Mouse (Mus musculus) megakaryocyte, embryonic 14.5 days (primary cell): Measurements from ENCODE around the gene Cep350. TPM values are rescaled to one million over a fixed set of nuclear protein-coding genes. Genes with fewer than 3 reads are reported as not detected.

Experiments used
- H3K27me3 ChIP-seq: replicated peaks from 2 replicates; pipeline ENCODE3; 2012; ENCODE audit warnings: inconsistent platforms
- H3K36me3 ChIP-seq: replicated peaks from 2 replicates; pipeline ENCODE3; 2012; ENCODE audit warnings: low read length, inconsistent platforms, mixed read lengths
- H3K4me1 ChIP-seq: 2 replicates; pipeline ENCODE4 v1.6.1; 2012; ENCODE audit warnings: inconsistent platforms
- H3K4me3 ChIP-seq: replicated peaks from 2 replicates; pipeline ENCODE3; 2012; ENCODE audit warnings: moderate library complexity, mild to moderate bottlenecking, inconsistent platforms
- H3K9me3 ChIP-seq: 2 replicates; pipeline ENCODE4 v1.6.1; 2012; ENCODE audit warnings: inconsistent platforms
- FLI1 ChIP-seq: IDR thresholded peaks from 2 replicates; pipeline ENCODE4 v1.6.1; 2012; ENCODE audit warnings: low read length, inconsistent platforms, mixed read lengths
- GATA1 ChIP-seq: IDR thresholded peaks from 3 replicates; pipeline ENCODE4 v1.6.1; 2012; ENCODE audit warnings: mixed read lengths, low read length, inconsistent platforms, borderline replicate concordance
- polyA plus RNA-seq: library from polyadenylated mRNA; stranded (reverse); fragments of >175 nt; gene quantifications from 2 replicates; pipeline ENCODE4 v1.2.3, GENCODE M21; 2012; ENCODE audit warnings: low replicate concordance; ENCODE audit not compliant: insufficient read depth

Gene Cep350
- polyA plus RNA-seq, 1 experiment = 0.75 TPM

DNA sequence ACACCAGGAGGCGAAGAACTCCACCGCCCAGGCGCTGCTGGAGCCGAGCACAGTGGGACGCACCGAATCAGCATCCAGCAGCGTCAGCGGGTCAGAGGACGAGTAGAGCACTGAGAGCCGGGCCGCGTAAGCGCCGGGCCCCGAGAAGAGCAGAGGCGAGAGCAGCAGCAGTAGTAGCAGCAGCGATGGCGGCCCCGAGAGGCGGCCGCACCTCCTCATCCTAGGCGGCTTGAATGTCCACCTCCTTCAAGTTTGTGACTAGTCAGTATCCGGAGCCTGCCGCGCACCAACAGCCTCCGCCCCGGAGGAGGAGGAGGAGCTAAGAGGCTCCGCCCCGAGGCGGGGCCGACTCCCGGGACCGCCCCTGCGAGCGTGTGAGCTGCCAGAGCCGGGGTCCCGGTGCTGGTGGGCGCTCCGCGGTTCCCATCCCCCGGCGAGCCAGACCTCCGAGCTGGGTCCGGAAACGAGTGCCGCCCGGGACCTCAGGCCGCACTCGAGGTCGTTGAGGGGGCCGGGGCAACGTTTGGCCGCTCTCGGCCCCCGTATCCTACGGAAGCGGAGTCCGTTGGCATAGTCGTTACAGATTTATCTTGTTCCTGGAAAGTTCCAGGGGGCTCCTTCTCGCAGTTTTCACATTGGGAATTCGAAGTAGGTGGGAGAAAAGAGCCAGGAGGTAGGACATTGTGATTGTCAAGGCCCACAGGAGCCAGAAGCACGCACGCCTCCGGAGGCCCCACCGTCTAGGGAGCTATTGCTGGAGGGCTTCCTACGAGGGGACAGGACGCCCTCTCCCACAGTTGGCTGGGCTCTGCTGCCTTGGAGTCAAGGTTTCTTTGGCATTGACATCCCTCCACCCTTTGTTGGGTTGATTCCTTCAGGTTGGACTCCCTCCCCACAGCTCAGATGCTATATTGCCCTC, 160.2 kb downstream of the Cep350 start, which contains the start of gene Qsox1:
Gene Qsox1, minus strand, starts transcription at position 309 of the 919 bp plus-strand sequence.
- TF ChIP-seq GATA1 (no peak), FLI1 (no peak)

DNA sequence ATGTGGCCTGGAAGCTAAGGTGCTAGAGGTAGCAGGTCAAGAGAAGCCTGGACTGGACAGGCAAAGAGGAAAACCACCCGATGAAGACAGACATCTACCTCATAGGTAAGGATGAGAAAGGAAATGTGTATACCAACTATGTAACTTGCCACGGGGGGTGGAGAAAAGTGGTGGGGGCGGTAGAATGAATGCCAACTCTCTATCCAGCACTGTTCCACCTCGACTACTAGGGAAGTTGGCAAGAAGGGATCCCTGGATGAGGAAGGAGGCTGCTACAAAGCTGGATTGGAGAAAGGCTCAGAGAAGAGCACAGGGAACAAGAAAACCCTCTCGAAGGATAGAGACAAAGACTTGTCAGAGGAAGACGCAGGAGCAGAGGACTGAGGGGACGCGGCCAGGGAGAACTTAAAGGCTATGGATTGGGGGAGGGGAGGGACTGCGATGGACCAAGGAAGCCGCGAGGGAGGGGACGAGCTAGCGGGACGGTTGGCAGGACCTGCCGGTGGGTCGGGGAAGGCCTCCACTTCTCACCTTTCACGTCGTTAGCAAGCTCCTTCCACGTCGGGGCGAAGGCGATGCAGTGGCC, 161.0 kb downstream of the Cep350 start:
- H3K4me3 ChIP-seq = peak overlapping the region; percentile 100
- H3K27me3 ChIP-seq = no peaks in the 10 kb centered on the region
- peaks cover 27% of the 10 kb centered on the region for H3K36me3 ChIP-seq
- no peaks in the 10 kb centered on the region for H3K9me3 ChIP-seq
- peaks cover 75% of the 10 kb centered on the region for H3K4me1 ChIP-seq
- TF ChIP-seq GATA1 (no peak), FLI1 (no peak)

More for the DNA sequence above, 160.2 kb downstream of the Cep350 start, which contains the start of gene Qsox1:
- H3K4me1 ChIP-seq = peaks cover 71% of the 10 kb centered on the region
- no peaks in the 10 kb centered on the region for H3K27me3 ChIP-seq
- H3K4me3 ChIP-seq = peak within 1 kb of the TSS; percentile 100
- H3K9me3 ChIP-seq = no peaks in the 10 kb centered on the region
- H3K36me3 ChIP-seq = peaks cover 22% of the 10 kb centered on the region

DNA sequence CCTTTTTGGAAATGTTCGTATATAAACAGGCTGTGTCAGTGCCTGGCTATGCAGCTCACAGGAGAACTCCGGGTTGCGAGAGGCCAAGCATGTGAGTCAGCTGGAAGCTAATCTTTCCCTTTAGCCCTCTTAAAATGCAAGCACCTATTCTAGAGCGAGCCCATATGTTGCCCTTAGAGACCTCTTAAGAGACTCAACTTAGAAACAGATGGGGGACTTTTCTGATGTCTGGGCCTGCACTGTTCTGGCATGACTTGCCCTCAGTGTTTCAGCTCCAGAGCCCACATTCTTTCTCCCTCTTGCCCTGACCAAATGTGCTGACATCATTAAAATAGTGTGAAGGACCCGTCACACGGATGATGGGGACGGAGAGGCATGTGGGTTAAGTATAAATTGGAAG, 162.4 kb downstream of the Cep350 start:
- TF ChIP-seq GATA1 (no peak), FLI1 (no peak)
- peaks cover 41% of the 10 kb centered on the region for H3K36me3 ChIP-seq
- H3K4me1 ChIP-seq = peaks cover 88% of the 10 kb centered on the region
- no peaks in the 10 kb centered on the region for H3K9me3 ChIP-seq
- H3K4me3 ChIP-seq = peak overlapping the region; percentile 100
- H3K27me3 ChIP-seq = no peaks in the 10 kb centered on the region

DNA sequence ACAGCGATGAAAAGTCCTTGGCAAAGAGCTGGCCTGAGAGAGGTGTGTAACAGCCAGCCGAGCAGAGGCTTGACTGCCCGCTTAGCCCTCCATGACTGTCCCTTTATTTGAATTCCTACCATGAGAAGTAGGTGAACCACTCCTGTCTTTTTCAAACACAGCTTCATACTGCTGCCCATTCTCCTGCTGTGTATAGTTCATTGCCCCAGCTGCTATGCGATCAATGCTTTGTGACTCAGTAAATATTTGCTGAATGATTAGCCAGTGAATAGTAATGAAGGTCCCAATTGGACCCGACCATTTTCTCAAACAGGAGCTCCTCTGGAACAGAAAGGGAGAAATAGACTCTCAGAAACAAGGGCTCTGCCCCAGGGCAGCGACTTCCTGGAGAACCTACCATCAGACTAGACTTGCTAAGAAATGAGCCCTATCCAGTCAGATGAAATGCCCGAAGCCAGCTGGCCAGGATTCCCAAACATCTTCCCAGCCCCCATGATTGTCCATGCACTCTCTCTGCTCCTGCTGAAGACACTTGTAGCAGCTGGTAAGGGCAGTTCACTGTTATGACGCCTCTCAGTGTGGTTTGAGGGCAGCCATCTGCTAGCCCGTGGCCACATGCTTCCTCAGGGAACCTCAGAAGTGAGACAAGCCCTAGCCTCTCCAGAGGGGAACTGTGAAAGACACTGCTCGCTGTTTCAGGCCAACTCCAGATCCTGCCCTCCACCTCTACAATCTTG, 163.2 kb downstream of the Cep350 start:
- peaks cover 88% of the 10 kb centered on the region for H3K4me1 ChIP-seq
- H3K36me3 ChIP-seq = peaks cover 49% of the 10 kb centered on the region
- no peaks in the 10 kb centered on the region for H3K27me3 ChIP-seq
- peak overlapping the region; percentile 100 for H3K4me3 ChIP-seq
- H3K9me3 ChIP-seq = no peaks in the 10 kb centered on the region
- TF ChIP-seq GATA1 (no peak), FLI1 (no peak)

DNA sequence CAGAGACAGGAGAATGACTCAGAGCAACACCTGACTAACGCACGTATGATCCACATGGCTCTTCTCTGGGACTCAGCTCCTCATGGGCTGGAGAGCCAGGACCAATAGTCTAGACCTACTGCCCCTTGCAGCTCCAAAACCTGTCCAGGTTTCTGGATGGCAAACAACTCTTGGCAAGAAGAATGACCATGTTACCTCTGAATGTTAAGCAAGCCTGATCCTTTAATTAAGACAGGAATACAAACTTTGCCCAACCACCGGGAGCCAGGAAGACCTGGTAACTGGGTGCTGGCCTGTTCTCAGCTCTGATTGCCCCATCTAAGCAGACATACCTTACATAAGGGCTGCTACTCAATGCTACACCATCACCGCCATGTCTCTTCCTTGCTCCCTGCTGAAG, 164.8 kb downstream of the Cep350 start:
- Histone ChIP-seq H3K27me3 (no peaks in the 10 kb centered on the region), H3K4me3 (peak overlapping the region; percentile 47), H3K9me3 (no peaks in the 10 kb centered on the region), H3K36me3 (peaks cover 65% of the 10 kb centered on the region), H3K4me1 (peaks cover 83% of the 10 kb centered on the region)
- no peak for TF ChIP-seq GATA1
- no peak for TF ChIP-seq FLI1

DNA sequence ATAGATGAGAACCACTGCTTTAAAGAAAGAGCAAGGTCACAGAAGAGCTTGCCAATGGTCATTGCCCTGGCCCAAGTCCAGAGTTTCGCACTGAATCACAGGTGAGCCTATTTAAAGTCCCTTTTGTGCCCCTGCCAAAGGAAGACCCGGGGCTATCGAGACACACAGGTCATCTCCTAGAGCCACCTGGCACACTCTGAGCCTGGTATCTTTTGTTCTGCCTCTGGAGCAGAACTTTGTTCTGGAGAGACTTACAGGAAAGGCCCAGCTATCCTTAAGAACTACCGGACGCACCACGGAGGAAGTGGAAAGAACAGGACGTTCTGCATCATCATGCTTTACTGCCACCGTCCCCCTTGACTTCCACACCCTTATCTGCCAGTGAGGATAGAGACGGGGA, 167.4 kb downstream of the Cep350 start:
- TF ChIP-seq GATA1 = no peak
- no peak for TF ChIP-seq FLI1
- H3K27me3 ChIP-seq = no peaks in the 10 kb centered on the region
- H3K36me3 ChIP-seq = peaks cover 90% of the 10 kb centered on the region
- peak overlapping the region; percentile 57 for H3K4me3 ChIP-seq
- H3K4me1 ChIP-seq = peaks cover 69% of the 10 kb centered on the region
- no peaks in the 10 kb centered on the region for H3K9me3 ChIP-seq

DNA sequence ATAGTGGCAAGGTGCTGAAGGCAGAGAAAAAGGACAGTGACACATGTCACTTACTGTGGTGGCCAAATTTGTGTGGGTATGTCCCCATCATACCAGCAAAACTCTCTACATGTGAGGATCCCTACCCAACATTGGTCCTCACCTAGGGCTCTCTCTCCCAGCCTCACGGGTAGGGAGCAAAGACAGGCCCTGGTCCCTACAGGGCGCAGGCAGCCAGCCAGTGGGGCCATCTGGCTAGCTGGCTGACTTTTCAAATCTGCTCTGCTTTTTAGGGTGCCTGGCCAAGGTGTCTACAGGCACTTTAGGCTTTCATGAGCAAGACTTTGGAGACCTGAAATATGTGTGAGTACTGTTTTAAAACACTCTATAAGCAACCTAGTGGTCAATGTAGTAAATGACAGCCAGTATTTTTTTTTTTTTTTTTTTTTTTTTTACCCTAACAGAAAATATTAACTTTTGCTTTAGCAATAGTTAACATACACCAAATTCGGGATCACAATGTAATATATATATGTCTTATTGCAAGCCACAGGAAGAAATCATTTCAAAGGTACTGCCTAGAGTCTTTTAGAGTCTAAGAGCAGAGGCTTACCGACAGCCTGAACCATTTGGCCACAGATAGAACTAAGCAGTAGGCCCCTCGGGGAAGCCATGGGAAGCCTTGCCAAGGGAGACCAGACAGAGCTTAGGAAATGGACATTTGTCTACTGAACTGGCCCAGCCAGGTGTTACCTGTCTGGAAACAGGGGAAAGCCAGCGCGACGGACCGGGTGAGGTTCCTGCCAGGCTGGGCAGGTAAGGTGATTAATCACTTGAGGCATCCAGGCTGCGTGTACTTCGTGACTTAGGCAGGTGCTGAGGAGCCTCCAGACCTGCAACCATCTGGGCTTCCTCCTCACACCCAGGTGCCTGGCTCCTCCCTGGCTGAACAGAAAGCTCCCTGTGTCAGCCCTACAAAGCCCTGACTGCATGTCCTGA, 171.8 kb downstream of the Cep350 start:
- peaks cover 15% of the 10 kb centered on the region for H3K9me3 ChIP-seq
- peaks cover 98% of the 10 kb centered on the region for H3K36me3 ChIP-seq
- no peak overlapping the region for H3K4me3 ChIP-seq
- TF ChIP-seq GATA1 (no peak), FLI1 (no peak)
- no peaks in the 10 kb centered on the region for H3K27me3 ChIP-seq
- peaks cover 53% of the 10 kb centered on the region for H3K4me1 ChIP-seq

DNA sequence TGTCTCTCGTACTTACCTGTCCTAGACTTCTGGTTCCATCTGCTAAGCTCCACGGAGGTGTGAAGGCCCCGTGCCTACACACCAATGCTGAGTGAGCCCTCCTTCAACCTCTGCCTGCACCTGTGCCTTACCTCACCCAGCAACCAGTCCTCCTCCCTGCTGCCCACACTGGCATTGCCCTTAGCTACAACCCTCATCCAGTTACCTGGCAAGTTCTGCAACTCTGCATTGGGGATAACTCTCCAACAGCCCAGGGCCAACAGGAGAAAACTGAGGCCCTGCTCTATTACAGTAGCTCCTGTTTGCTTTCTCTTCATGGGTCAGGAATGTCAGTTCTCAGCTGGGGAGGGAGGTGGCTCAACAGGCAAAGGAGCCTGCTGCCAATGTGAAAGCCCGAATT, 175.1 kb downstream of the Cep350 start:
- H3K36me3 ChIP-seq = peaks cover 97% of the 10 kb centered on the region
- TF ChIP-seq GATA1 = no peak
- no peak for TF ChIP-seq FLI1

DNA sequence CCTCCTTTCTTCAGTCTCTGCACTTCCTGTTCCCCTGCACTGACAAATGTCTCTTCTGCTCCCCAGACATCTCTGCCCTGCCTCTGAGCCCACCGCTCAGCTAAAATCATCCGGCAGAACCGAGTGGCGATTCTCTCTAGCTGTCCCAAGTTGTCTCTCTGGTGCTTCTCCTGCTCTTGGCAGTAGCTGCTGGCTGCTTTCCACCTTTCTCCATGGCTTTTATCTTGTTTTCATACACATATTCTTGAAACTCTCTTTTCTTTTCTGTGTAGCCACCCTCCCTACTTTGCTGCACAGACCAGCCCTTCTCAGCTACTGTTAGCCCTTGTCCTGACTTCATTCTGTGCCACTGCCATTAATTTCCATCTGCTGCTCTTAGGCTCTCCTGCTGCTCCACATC, 175.6 kb downstream of the Cep350 start:
- TF ChIP-seq GATA1 (no peak), FLI1 (no peak)
- Histone ChIP-seq H3K27me3 (no peaks in the 10 kb centered on the region), H3K9me3 (peaks cover 15% of the 10 kb centered on the region), H3K4me1 (peaks cover 32% of the 10 kb centered on the region), H3K36me3 (peaks cover 97% of the 10 kb centered on the region), H3K4me3 (no peak overlapping the region)

More for the DNA sequence above, 175.1 kb downstream of the Cep350 start:
- Histone ChIP-seq H3K4me1 (peaks cover 32% of the 10 kb centered on the region), H3K9me3 (peaks cover 15% of the 10 kb centered on the region), H3K4me3 (peak overlapping the region; percentile 76), H3K27me3 (no peaks in the 10 kb centered on the region)
